Mouse (Mus musculus): ENCODE data around the gene Srp68.

GRCm38 (mm10) chr11:116312359-116312758, 38.3 kb upstream of the Srp68 start:
- TF ChIP-seq CTCF (IDR thresholded peaks at IDR 0.05; ENCODE audit: control insufficient read depth, insufficient read depth, insufficient replicate concordance, low read depth, low read length): no peak
- TF ChIP-seq POLR2A (IDR thresholded peaks at IDR 0.05; ENCODE audit: control insufficient read depth, low read depth, low read length): no peak

All from testis, adult 2 months (tissue).